Mouse (Mus musculus) CH12F3 (cell line): ENCODE measurements around the gene Ptpn11.

Source experiments
- in situ Hi-C: fragments of 300-500 bp; cut with MboI; formaldehyde crosslinking; loops from 2 replicates; pipeline ENCODE4 v1.14.3; 2020; ENCODE audit warnings: low sequenced_read_pairs

Ptpn11 gene

GRCm38 (mm10) chr5:121184945-121185551 lies 6.1 kb downstream of the Ptpn11 start:
- in situ Hi-C loops, result no loop called here

- in situ Hi-C loops, result no loop called here
These were observed 6.8 kb downstream of the Ptpn11 start for GRCm38 (mm10) chr5:121184375-121184774.

GRCm38 (mm10) chr5:121183269-121183668 lies 7.9 kb downstream of the Ptpn11 start:
- in situ Hi-C loops, result no loop called here

- in situ Hi-C loops, result no loop called here
These were observed 11.9 kb downstream of the Ptpn11 start for GRCm38 (mm10) chr5:121179077-121179857.

- in situ Hi-C loops, result no loop called here
These were observed 18.4 kb downstream of the Ptpn11 start for GRCm38 (mm10) chr5:121172835-121173234.

GRCm38 (mm10) chr5:121169588-121169987 lies 21.6 kb downstream of the Ptpn11 start:
- in situ Hi-C loops, result no loop called here

- in situ Hi-C loops, result no loop called here
These were observed 24.3 kb downstream of the Ptpn11 start for GRCm38 (mm10) chr5:121166884-121167283.

GRCm38 (mm10) chr5:121162923-121163322 lies 28.3 kb downstream of the Ptpn11 start:
- in situ Hi-C loops, result no loop called here

GRCm38 (mm10) chr5:121162285-121162684 lies 28.9 kb downstream of the Ptpn11 start:
- in situ Hi-C loops, result no loop called here

- in situ Hi-C loops, result no loop called here
These were observed 32.2 kb downstream of the Ptpn11 start for GRCm38 (mm10) chr5:121158966-121159365.

- in situ Hi-C loops, result no loop called here
These were observed 33.7 kb downstream of the Ptpn11 start for GRCm38 (mm10) chr5:121157489-121157888.

GRCm38 (mm10) chr5:121157017-121157416 lies 34.2 kb downstream of the Ptpn11 start:
- in situ Hi-C loops, result no loop called here

- in situ Hi-C loops, result no loop called here
These were observed 35.1 kb downstream of the Ptpn11 start for GRCm38 (mm10) chr5:121156121-121156520.

GRCm38 (mm10) chr5:121150684-121151083 lies 40.5 kb downstream of the Ptpn11 start:
- in situ Hi-C loops, result no loop called here

GRCm38 (mm10) chr5:121149246-121149645 lies 42.0 kb downstream of the Ptpn11 start:
- in situ Hi-C loops, result no loop called here

GRCm38 (mm10) chr5:121146275-121146674 lies 44.9 kb downstream of the Ptpn11 start:
- in situ Hi-C loops, result no loop called here

GRCm38 (mm10) chr5:121145609-121146008 lies 45.6 kb downstream of the Ptpn11 start:
- in situ Hi-C loops, result no loop called here

- in situ Hi-C loops, result no loop called here
These were observed 46.6 kb downstream of the Ptpn11 start for GRCm38 (mm10) chr5:121144441-121145238.

- in situ Hi-C loops, result no loop called here
These were observed 48.6 kb downstream of the Ptpn11 start for GRCm38 (mm10) chr5:121142431-121143119.

GRCm38 (mm10) chr5:121140276-121140675 lies 50.9 kb downstream of the Ptpn11 start:
- in situ Hi-C loops, result no loop called here

GRCm38 (mm10) chr5:121137125-121137524 lies 54.1 kb downstream of the Ptpn11 start:
- in situ Hi-C loops, result no loop called here
